8 mouse cellular contexts compared by ENCODE assay signal in genomic region chr7:30193581-30194100, GRCm38 (mm10). TPM values are rescaled to one million over a fixed set of nuclear protein-coding genes. Genes with fewer than 3 reads are reported as not detected.
DNase-seq lines count a peak whose midpoint lies in the region; ATAC-seq and TF ChIP-seq lines count a peak whose summit lies in the region.

No protein-coding gene starts in this region.

- TF ChIP-seq CTCF in liver, postnatal 0 days (IDR thresholded peaks at IDR 0.05; ENCODE audit: low read depth) = no peak

- H3K4me3 ChIP-seq in embryonic facial prominence, embryonic 14.5 days (ENCODE audit: low read depth, low read length) = peak overlapping the region; percentile 78
- peak overlapping the region; percentile 80 for H3K4me3 ChIP-seq in heart, embryonic 15.5 days
- H3K4me3 ChIP-seq in liver, postnatal 0 days (ENCODE audit: low read depth, low read length) = peak overlapping the region; percentile 80
- peak overlapping the region; percentile 73 for H3K4me3 ChIP-seq in neural tube, embryonic 12.5 days
- peak overlapping the region; percentile 87 for H3K4me3 ChIP-seq in stomach, embryonic 16.5 days (replicated peaks; ENCODE audit: low read length)

- WGBS in embryonic facial prominence, embryonic 14.5 days = 1% methylated on average over 20 of the region's 26 CpGs
- under 1% methylated on average over 22 of the region's 26 CpGs for WGBS in heart, embryonic 15.5 days
- WGBS in liver, postnatal 0 days (ENCODE audit: insufficient replicate concordance) = 2% methylated on average over 26 of the region's 26 CpGs
- under 1% methylated on average over 26 of the region's 26 CpGs for WGBS in neural tube, embryonic 12.5 days
- 1% methylated on average over 26 of the region's 26 CpGs for WGBS in stomach, embryonic 16.5 days

- H3K36me3 ChIP-seq in embryonic facial prominence, embryonic 14.5 days (ENCODE audit: control insufficient read depth, insufficient read depth, low read length) = peaks cover 38% of the 10 kb centered on the region
- H3K36me3 ChIP-seq in heart, embryonic 15.5 days = peaks cover 38% of the 10 kb centered on the region
- H3K36me3 ChIP-seq in liver, postnatal 0 days (replicated peaks; ENCODE audit: insufficient read depth, low read length) = peaks cover 30% of the 10 kb centered on the region
- H3K36me3 ChIP-seq in neural tube, embryonic 12.5 days = peaks cover 31% of the 10 kb centered on the region
- peaks cover 10% of the 10 kb centered on the region; the same call in 1 of the 2 replicates for H3K36me3 ChIP-seq in stomach, embryonic 16.5 days (ENCODE audit: control insufficient read depth, insufficient read depth, low read length)

- peak; percentile 64 for ATAC-seq in embryonic facial prominence, embryonic 14.5 days (ENCODE audit: low read depth)
- ATAC-seq in heart, embryonic 15.5 days (replicated peaks; ENCODE audit: insufficient number of reproducible peaks, insufficient read depth, low FRiP score, low read depth) = peak; percentile 63
- peak; percentile 71 for ATAC-seq in liver, postnatal 0 days
- peak; percentile 41; the same call in 1 of the 2 replicates for ATAC-seq in neural tube, embryonic 12.5 days (ENCODE audit: low FRiP score, low read depth)
- ATAC-seq in stomach, embryonic 16.5 days (ENCODE audit: insufficient read depth, low FRiP score) = peak; percentile 63

- peak; percentile 90 for DNase-seq in CD4-positive, CD25-positive, alpha-beta regulatory T cell, adult 2 months (ENCODE audit: low read depth, low spot score)
- peak; percentile 87 for DNase-seq in adrenal gland, postnatal 25 days
- DNase-seq in embryonic facial prominence, embryonic 14.5 days (ENCODE audit: low spot score) = peak; percentile 88
- DNase-seq in kidney, postnatal 10 days = peak; percentile 89
- DNase-seq in liver, postnatal 0 days = peak; percentile 90

- H3K27ac ChIP-seq in embryonic facial prominence, embryonic 14.5 days (replicated peaks; ENCODE audit: low read depth, low read length) = peak overlapping the region; percentile 89
- peak overlapping the region; percentile 88 for H3K27ac ChIP-seq in heart, embryonic 15.5 days
- peak overlapping the region; percentile 75 for H3K27ac ChIP-seq in liver, postnatal 0 days (ENCODE audit: low read depth)
- H3K27ac ChIP-seq in neural tube, embryonic 12.5 days = no peak overlapping the region
- H3K27ac ChIP-seq in stomach, embryonic 16.5 days (ENCODE audit: low read length) = peak overlapping the region; percentile 96

- H3K4me1 ChIP-seq in embryonic facial prominence, embryonic 14.5 days (ENCODE audit: control insufficient read depth, insufficient read depth, low read length) = peaks cover 12% of the 10 kb centered on the region
- peaks cover 23% of the 10 kb centered on the region for H3K4me1 ChIP-seq in heart, embryonic 15.5 days (replicated peaks)
- H3K4me1 ChIP-seq in liver, postnatal 0 days (ENCODE audit: insufficient read depth) = peaks cover 20% of the 10 kb centered on the region
- peaks cover 23% of the 10 kb centered on the region for H3K4me1 ChIP-seq in neural tube, embryonic 12.5 days
- H3K4me1 ChIP-seq in stomach, embryonic 16.5 days (ENCODE audit: control insufficient read depth, insufficient read depth, low read length) = peaks cover 22% of the 10 kb centered on the region

- H3K4me2 ChIP-seq in embryonic facial prominence, embryonic 14.5 days (ENCODE audit: low read depth, low read length) = peak overlapping the region; percentile 69
- peak overlapping the region; percentile 80 for H3K4me2 ChIP-seq in heart, embryonic 15.5 days
- peak overlapping the region; percentile 83 for H3K4me2 ChIP-seq in liver, postnatal 0 days (ENCODE audit: low read depth, low read length)
- H3K4me2 ChIP-seq in neural tube, embryonic 12.5 days (replicated peaks) = peak overlapping the region; percentile 88
- H3K4me2 ChIP-seq in stomach, embryonic 16.5 days (ENCODE audit: low read depth, low read length) = peak overlapping the region; percentile 90

- no peak for TF ChIP-seq EP300 in liver, postnatal 0 days (IDR thresholded peaks at IDR 0.05; ENCODE audit: low read depth)

- H3K27me3 ChIP-seq in embryonic facial prominence, embryonic 14.5 days (replicated peaks; ENCODE audit: control insufficient read depth, insufficient read depth, low read length) = no peaks in the 10 kb centered on the region
- H3K27me3 ChIP-seq in heart, embryonic 15.5 days = no peaks in the 10 kb centered on the region
- no peaks in the 10 kb centered on the region for H3K27me3 ChIP-seq in liver, postnatal 0 days (ENCODE audit: insufficient read depth, low read length)
- H3K27me3 ChIP-seq in neural tube, embryonic 12.5 days (replicated peaks) = no peaks in the 10 kb centered on the region
- no peaks in the 10 kb centered on the region for H3K27me3 ChIP-seq in stomach, embryonic 16.5 days (ENCODE audit: control insufficient read depth, insufficient read depth, low read length)

- H3K9me3 ChIP-seq in embryonic facial prominence, embryonic 14.5 days (ENCODE audit: control insufficient read depth, low read length) = no peaks in the 10 kb centered on the region
- no peaks in the 10 kb centered on the region for H3K9me3 ChIP-seq in heart, embryonic 15.5 days (replicated peaks)
- no peaks in the 10 kb centered on the region for H3K9me3 ChIP-seq in liver, postnatal 0 days (ENCODE audit: low read length)
- H3K9me3 ChIP-seq in neural tube, embryonic 12.5 days = no peaks in the 10 kb centered on the region
- no peaks in the 10 kb centered on the region for H3K9me3 ChIP-seq in stomach, embryonic 16.5 days (replicated peaks; ENCODE audit: control insufficient read depth, low read length)

- H3K9ac ChIP-seq in embryonic facial prominence, embryonic 14.5 days (ENCODE audit: low read depth, low read length) = peak overlapping the region; percentile 86
- peak overlapping the region; percentile 83 for H3K9ac ChIP-seq in heart, embryonic 15.5 days
- H3K9ac ChIP-seq in liver, postnatal 0 days (replicated peaks) = peak overlapping the region; percentile 86
- H3K9ac ChIP-seq in neural tube, embryonic 12.5 days = peak overlapping the region; percentile 72
- H3K9ac ChIP-seq in stomach, embryonic 16.5 days (ENCODE audit: low read length) = peak overlapping the region; percentile 86

RNA-seq across cellular contexts. Expression of gene Capns1, which starts 5.0 kb away (rescaled TPM):
- 624 and 670 TPM in 2 replicates for total RNA-seq in adrenal gland, postnatal 25 days (2021)
- polyA plus RNA-seq in embryonic facial prominence, embryonic 14.5 days (2014; fragmentation: Nextera tagmentation; extraction: Ambion mirVana) = 96.4 and 107 TPM in 2 replicates
- 77.4 and 96.6 TPM in 2 replicates for polyA plus RNA-seq in heart, embryonic 15.5 days (2015; fragmentation: Nextera tagmentation; extraction: Ambion mirVana)
- polyA plus RNA-seq in liver, postnatal 0 days (2015; fragmentation: Nextera tagmentation; extraction: Ambion mirVana) = 30.2 and 30.6 TPM in 2 replicates
- 73.3 and 78.3 TPM in 2 replicates for polyA plus RNA-seq in neural tube, embryonic 12.5 days (2016; fragmentation: Nextera tagmentation; extraction: Ambion mirVana)
- polyA plus RNA-seq in stomach, embryonic 16.5 days (2015; fragmentation: Nextera tagmentation; extraction: Ambion mirVana) = 90.0 and 98.5 TPM in 2 replicates

RNA-seq across cellular contexts. Expression of gene Cox7a1, which starts 9.7 kb away (rescaled TPM):
- total RNA-seq in adrenal gland, postnatal 25 days (2021) = 288 and 306 TPM in 2 replicates
- 7.4 and 17.0 TPM in 2 replicates for polyA plus RNA-seq in embryonic facial prominence, embryonic 14.5 days (2014; fragmentation: Nextera tagmentation; extraction: Ambion mirVana)
- 369 and 603 TPM in 2 replicates for polyA plus RNA-seq in heart, embryonic 15.5 days (2015; fragmentation: Nextera tagmentation; extraction: Ambion mirVana)
- 7.0 and 15.1 TPM in 2 replicates for polyA plus RNA-seq in liver, postnatal 0 days (2015; fragmentation: Nextera tagmentation; extraction: Ambion mirVana)
- polyA plus RNA-seq in neural tube, embryonic 12.5 days (2016; fragmentation: Nextera tagmentation; extraction: Ambion mirVana) = 2.9 and 5.8 TPM in 2 replicates
- 12.8 and 25.0 TPM in 2 replicates for polyA plus RNA-seq in stomach, embryonic 16.5 days (2015; fragmentation: Nextera tagmentation; extraction: Ambion mirVana)

RNA-seq across cellular contexts. Expression of gene Zfp146, which starts 24.1 kb away (rescaled TPM):
- total RNA-seq in adrenal gland, postnatal 25 days (2021) = 45.3 and 50.2 TPM in 2 replicates
- polyA plus RNA-seq in embryonic facial prominence, embryonic 14.5 days (2014; fragmentation: Nextera tagmentation; extraction: Ambion mirVana) = 18.1 and 18.4 TPM in 2 replicates
- polyA plus RNA-seq in heart, embryonic 15.5 days (2015; fragmentation: Nextera tagmentation; extraction: Ambion mirVana) = 6.9 and 8.5 TPM in 2 replicates
- 2.1 and 3.1 TPM in 2 replicates for polyA plus RNA-seq in liver, postnatal 0 days (2015; fragmentation: Nextera tagmentation; extraction: Ambion mirVana)
- 14.6 and 15.6 TPM in 2 replicates for polyA plus RNA-seq in neural tube, embryonic 12.5 days (2016; fragmentation: Nextera tagmentation; extraction: Ambion mirVana)
- polyA plus RNA-seq in stomach, embryonic 16.5 days (2015; fragmentation: Nextera tagmentation; extraction: Ambion mirVana) = 12.2 and 12.6 TPM in 2 replicates

RNA-seq across cellular contexts. Expression of gene Polr2i, which starts 38.1 kb away (rescaled TPM):
- total RNA-seq in adrenal gland, postnatal 25 days (2021) = 63.2 and 71.6 TPM in 2 replicates
- polyA plus RNA-seq in embryonic facial prominence, embryonic 14.5 days (2014; fragmentation: Nextera tagmentation; extraction: Ambion mirVana) = 172 and 180 TPM in 2 replicates
- 99.7 and 105 TPM in 2 replicates for polyA plus RNA-seq in heart, embryonic 15.5 days (2015; fragmentation: Nextera tagmentation; extraction: Ambion mirVana)
- 42.9 and 43.3 TPM in 2 replicates for polyA plus RNA-seq in liver, postnatal 0 days (2015; fragmentation: Nextera tagmentation; extraction: Ambion mirVana)
- polyA plus RNA-seq in neural tube, embryonic 12.5 days (2016; fragmentation: Nextera tagmentation; extraction: Ambion mirVana) = 156 and 166 TPM in 2 replicates
- polyA plus RNA-seq in stomach, embryonic 16.5 days (2015; fragmentation: Nextera tagmentation; extraction: Ambion mirVana) = 111 and 116 TPM in 2 replicates

RNA-seq across cellular contexts. Expression of gene Tbcb, which starts 38.4 kb away (rescaled TPM):
- 77.0 and 86.6 TPM in 2 replicates for total RNA-seq in adrenal gland, postnatal 25 days (2021)
- 166 and 169 TPM in 2 replicates for polyA plus RNA-seq in embryonic facial prominence, embryonic 14.5 days (2014; fragmentation: Nextera tagmentation; extraction: Ambion mirVana)
- 125 and 140 TPM in 2 replicates for polyA plus RNA-seq in heart, embryonic 15.5 days (2015; fragmentation: Nextera tagmentation; extraction: Ambion mirVana)
- polyA plus RNA-seq in liver, postnatal 0 days (2015; fragmentation: Nextera tagmentation; extraction: Ambion mirVana) = 41.8 and 42.1 TPM in 2 replicates
- 292 and 299 TPM in 2 replicates for polyA plus RNA-seq in neural tube, embryonic 12.5 days (2016; fragmentation: Nextera tagmentation; extraction: Ambion mirVana)
- polyA plus RNA-seq in stomach, embryonic 16.5 days (2015; fragmentation: Nextera tagmentation; extraction: Ambion mirVana) = 148 and 151 TPM in 2 replicates

Comparison
In these comparisons a context has a peak if more than half of its experiments do, and no peak if none do; other contexts are left out.
1. RNA of gene Cox7a1, which starts 9.7 kb away (polyA plus RNA-seq): 369 to 603 TPM in heart, embryonic 15.5 days; 12.8 to 25.0 TPM in stomach, embryonic 16.5 days, 7.4 to 17.0 TPM in embryonic facial prominence, embryonic 14.5 days, 7.0 to 15.1 TPM in liver, postnatal 0 days and 2.9 to 5.8 TPM in neural tube, embryonic 12.5 days; every median in the first group is over 10 times any median in the second.
2. Peak in every context shown above with its lines, with median percentiles within 50 percentile points of each other: DNase-seq, ATAC-seq, H3K4me2 ChIP-seq, H3K4me3 ChIP-seq and H3K9ac ChIP-seq.